Mouse (Mus musculus): Measurements from ENCODE around the gene Hist1h2ah.

DNA sequence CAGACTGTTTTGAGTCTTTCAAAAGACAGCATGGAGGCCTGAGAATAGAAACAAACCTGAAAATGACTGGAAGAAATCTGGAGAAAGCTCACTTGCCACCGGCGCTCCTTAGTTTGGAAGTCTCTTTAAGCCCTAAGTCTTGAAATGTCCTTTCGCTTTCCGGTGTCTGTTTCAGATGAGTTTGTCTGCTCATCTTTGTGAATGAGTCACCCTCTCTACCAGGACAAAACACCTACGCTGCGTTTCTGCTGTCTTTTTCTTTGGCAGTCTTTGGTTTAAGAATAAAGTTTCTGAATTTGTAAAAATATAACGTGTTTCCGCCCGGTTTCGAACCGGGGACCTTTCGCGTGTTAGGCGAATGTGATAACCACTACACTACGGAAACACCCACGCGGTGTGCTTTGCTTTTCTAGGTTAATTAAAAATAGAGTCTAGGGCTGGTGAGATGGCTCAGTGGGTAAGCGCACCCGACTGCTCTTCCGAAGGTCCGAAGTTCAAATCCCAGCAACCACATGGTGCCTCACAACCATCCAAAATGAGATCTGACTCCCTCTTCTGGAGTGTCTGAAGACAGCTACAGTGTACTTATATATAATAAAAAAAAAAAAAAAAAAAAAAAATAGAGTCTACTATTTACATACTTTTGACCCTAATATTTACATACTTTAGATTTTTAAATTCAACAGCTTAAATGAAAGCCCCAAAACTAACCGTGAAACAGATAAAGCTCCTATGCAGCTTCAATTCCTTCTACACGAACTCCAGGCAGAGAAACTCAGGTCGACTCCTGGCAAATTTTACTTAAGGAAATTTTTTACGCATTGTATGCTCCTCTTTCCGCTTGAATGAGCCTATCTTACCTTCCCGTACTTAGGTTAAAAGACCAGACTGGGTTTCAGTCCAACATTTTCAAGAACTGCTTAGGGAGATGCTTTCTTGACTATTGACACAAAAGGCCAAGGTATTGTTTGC is 19.6 kb downstream of the Hist1h2ah start:
- no peak for TF ChIP-seq POLR2A (IDR thresholded peaks at IDR 0.05; ENCODE audit: low read depth, low read length)
- TF ChIP-seq CTCF (IDR thresholded peaks at IDR 0.05; ENCODE audit: borderline replicate concordance, insufficient read depth, low read length), result no peak

Data from embryonic fibroblast, embryonic 13.5 days (primary cell).